ENCODE assay signal across 21 mouse cellular contexts in genomic region chr9:14086201-14086600, GRCm38 (mm10).
DNase-seq lines count a peak whose midpoint lies in the region; ATAC-seq and TF ChIP-seq lines count a peak whose summit lies in the region.
"Had no signal": no experiment of that assay in that cellular context is flagged by ENCODE, and none has a peak within 500 bp of the region (broad histone marks: within the 10 kb centered on the region; RNA-seq: fewer than 3 reads in every experiment).

No protein-coding gene starts in this region.

- no peak for TF ChIP-seq POLR2A in kidney, adult 2 months (IDR thresholded peaks at IDR 0.05; ENCODE audit: low read depth, low read length)
- no peak for TF ChIP-seq POLR2A in myocyte (IDR thresholded peaks at IDR 0.05; ENCODE audit: insufficient read length, low read depth)

- H3K79me2 ChIP-seq in myocyte (ENCODE audit: control insufficient read depth, insufficient read depth), result no peaks in the 10 kb centered on the region

- H3K36me3 ChIP-seq in forebrain, embryonic 10.5 days (replicated peaks), result no peaks in the 10 kb centered on the region
- H3K36me3 ChIP-seq in forebrain, embryonic 16.5 days (ENCODE audit: control insufficient read depth, insufficient read depth), result no peaks in the 10 kb centered on the region
- H3K36me3 ChIP-seq in kidney, adult 2 months (ENCODE audit: control insufficient read depth, insufficient read depth, low read length), result no peaks in the 10 kb centered on the region
- no peaks in the 10 kb centered on the region for H3K36me3 ChIP-seq in myocyte (ENCODE audit: control insufficient read depth, insufficient read depth)
- H3K36me3 ChIP-seq: embryonic facial prominence, embryonic 13.5 days; heart, embryonic 15.5 days; hindbrain, embryonic 13.5 days had no signal

- DNase-seq in forebrain, embryonic 10.5 days (ENCODE audit: extremely low spot score, low spot score), result no peak
- DNase-seq in kidney, adult 2 months, result peak; percentile 56
- DNase-seq in kidney, adult 18-20 months, result no peak
- DNase-seq in kidney, postnatal 14 days, result peak; percentile 12
- DNase-seq in kidney, postnatal 4 days, result no peak
- DNase-seq: adrenal gland, postnatal 10 days; cerebellum, adult 11 months; cerebellum, adult 8-10 months; cerebellum, postnatal 14 days; gastrocnemius, postnatal 36 days; heart, postnatal 14 days had no signal

- H3ac ChIP-seq in myocyte (ENCODE audit: control insufficient read depth, insufficient read length), result no peak overlapping the region

- no peak overlapping the region for H3K4me2 ChIP-seq in forebrain, embryonic 16.5 days (ENCODE audit: low read length)
- no peak overlapping the region for H3K4me2 ChIP-seq in myocyte (ENCODE audit: low read depth)
- H3K4me2 ChIP-seq: embryonic facial prominence, embryonic 13.5 days; heart, embryonic 11.5 days; heart, embryonic 15.5 days; hindbrain, embryonic 13.5 days had no signal

- peaks cover 7% of the 10 kb centered on the region for H3K4me1 ChIP-seq in forebrain, embryonic 10.5 days
- H3K4me1 ChIP-seq in forebrain, embryonic 16.5 days (replicated peaks; ENCODE audit: control insufficient read depth, insufficient read depth, low read length), result peaks cover 2% of the 10 kb centered on the region; the same call in 1 of the 2 replicates
- peaks cover 5% of the 10 kb centered on the region; the same call in 1 of the 2 replicates for H3K4me1 ChIP-seq in kidney, adult 2 months (ENCODE audit: control insufficient read depth, insufficient read depth, low read length)
- H3K4me1 ChIP-seq: hindbrain, embryonic 13.5 days had no signal

- TF ChIP-seq CTCF in kidney, adult 2 months (conservative IDR thresholded peaks at IDR 0.05; ENCODE audit: insufficient read depth, insufficient read length, low read depth, low read length), result no peak

- ATAC-seq in forebrain, embryonic 16.5 days, result no peak
- ATAC-seq in erythroblast, adult 5-6 weeks (replicated peaks; ENCODE audit: low FRiP score, poor library complexity, severe bottlenecking), result no peak
- ATAC-seq: forebrain, embryonic 14.5 days; hindbrain, postnatal 0 days had no signal

- no peaks in the 10 kb centered on the region for H3K27me3 ChIP-seq in forebrain, embryonic 10.5 days (ENCODE audit: poor library complexity, severe bottlenecking)
- no peaks in the 10 kb centered on the region for H3K27me3 ChIP-seq in forebrain, embryonic 16.5 days (replicated peaks; ENCODE audit: control insufficient read depth, insufficient read depth, low read length)
- H3K27me3 ChIP-seq in kidney, adult 2 months (replicated peaks; ENCODE audit: control insufficient read depth, insufficient read depth, low read length), result no peaks in the 10 kb centered on the region
- no peaks in the 10 kb centered on the region for H3K27me3 ChIP-seq in myocyte (ENCODE audit: control insufficient read depth, insufficient read depth, insufficient read length)
- H3K27me3 ChIP-seq: CH12.LX; embryonic facial prominence, embryonic 13.5 days; heart, embryonic 15.5 days; hindbrain, embryonic 13.5 days had no signal

- peak overlapping the region; percentile 20; the same call in 1 of the 2 replicates for H3K27ac ChIP-seq in forebrain, embryonic 10.5 days
- no peak overlapping the region for H3K27ac ChIP-seq in forebrain, embryonic 16.5 days (ENCODE audit: low read length)
- H3K27ac ChIP-seq in kidney, adult 2 months (ENCODE audit: insufficient read depth, low read depth, low read length), result no peak overlapping the region
- H3K27ac ChIP-seq: embryonic facial prominence, embryonic 13.5 days; heart, embryonic 15.5 days; hindbrain, embryonic 13.5 days; hindbrain, postnatal 0 days had no signal

- no peaks in the 10 kb centered on the region for H3K9me3 ChIP-seq in forebrain, embryonic 10.5 days
- H3K9me3 ChIP-seq in forebrain, embryonic 16.5 days (ENCODE audit: control insufficient read depth, low read length), result no peaks in the 10 kb centered on the region
- H3K9me3 ChIP-seq: embryonic facial prominence, embryonic 13.5 days; heart, embryonic 15.5 days; hindbrain, embryonic 13.5 days had no signal

- H3K4me3 ChIP-seq in forebrain, embryonic 10.5 days, result no peak overlapping the region
- no peak overlapping the region for H3K4me3 ChIP-seq in forebrain, embryonic 16.5 days (replicated peaks; ENCODE audit: low read length)
- H3K4me3 ChIP-seq in kidney, adult 2 months (ENCODE audit: insufficient read depth, low read depth, low read length), result no peak overlapping the region
- H3K4me3 ChIP-seq in myocyte, result no peak overlapping the region
- H3K4me3 ChIP-seq: embryonic facial prominence, embryonic 13.5 days; heart, embryonic 15.5 days; hindbrain, embryonic 13.5 days had no signal

- H3K9ac ChIP-seq in forebrain, embryonic 16.5 days (replicated peaks; ENCODE audit: low read depth, low read length), result no peak overlapping the region
- H3K9ac ChIP-seq: embryonic facial prominence, embryonic 13.5 days; heart, embryonic 15.5 days; hindbrain, embryonic 13.5 days had no signal

- WGBS in forebrain, embryonic 10.5 days, result 76% methylated on average over 2 of the region's 2 CpGs
- WGBS in forebrain, embryonic 16.5 days, result 68% methylated on average over 2 of the region's 2 CpGs
- WGBS in kidney, adult 2 months, result 33% methylated on average over 2 of the region's 2 CpGs

TF ChIP-seq in myocyte, 11 proteins besides CTCF, POLR2A, EP300 and RAD21:
- TF ChIP-seq TCF12 (IDR thresholded peaks at IDR 0.05; ENCODE audit: insufficient read depth, poor library complexity, severe bottlenecking) (no peak), USF1 (IDR thresholded peaks at IDR 0.05; ENCODE audit: low read depth) (no peak), MYOG (IDR thresholded peaks at IDR 0.05; ENCODE audit: control insufficient read depth in 1 of 3, insufficient read depth in 1 of 3, insufficient read length in 2 of 3, low read depth in 2 of 3) (peak in 2 of 3 experiments; percentile 24 to 37), MYOD1 (IDR thresholded peaks at IDR 0.05; ENCODE audit: control insufficient read depth in 1 of 3, insufficient read length in 2 of 3, low read depth in 2 of 3) (peak in 2 of 3 experiments; percentile 62 to 71)

Comparison
In these comparisons a context has a peak if more than half of its experiments do, and no peak if none do; other contexts are left out.
1. DNase-seq: peak in kidney, adult 2 months (single experiment) and kidney, postnatal 14 days (single experiment); none in forebrain, embryonic 10.5 days (single experiment), kidney, adult 18-20 months (single experiment) and kidney, postnatal 4 days (0 of 2).